Mouse (Mus musculus) MEL (cell line): ENCODE measurements around the gene Vps9d1.

Experiments
- CTCF ChIP-seq, 3 experiments: IDR thresholded peaks in 2 of 3; conservative IDR thresholded peaks in 1 of 3; 2 replicates each; pipeline ENCODE4 v1.5.1; 2011 to 2012; ENCODE audit warnings: low read length in 3 of 3, low read depth in 2 of 3, mild to moderate bottlenecking in 2 of 3, improper control_type of control experiment in 1 of 3, inconsistent platforms in 1 of 3, mixed read lengths in 1 of 3, moderate library complexity in 1 of 3; ENCODE audit not compliant: control insufficient read depth in 1 of 3, insufficient read depth in 1 of 3, poor library complexity in 1 of 3, severe bottlenecking in 1 of 3
- EP300 ChIP-seq, 2 experiments: IDR thresholded peaks; 2 replicates each; pipeline ENCODE4 v1.6.1; 2011; ENCODE audit warnings: improper control_type of control experiment in 2 of 2, low read length in 2 of 2, low read depth in 1 of 2, mild to moderate bottlenecking in 1 of 2
- GABPA ChIP-seq: IDR thresholded peaks from 2 replicates; pipeline ENCODE4 v1.6.1; 2012; ENCODE audit warnings: low read depth, mild to moderate bottlenecking, inconsistent platforms, low read length, improper control_type of control experiment, moderate library complexity
- MXI1 ChIP-seq: IDR thresholded peaks from 2 replicates; pipeline ENCODE4 v1.6.1; 2011; ENCODE audit warnings: mild to moderate bottlenecking, low read depth, low read length, improper control_type of control experiment
- POLR2A ChIP-seq, 2 experiments: IDR thresholded peaks; 2 replicates each; pipeline ENCODE4 v1.6.1; 2011 to 2012; ENCODE audit warnings: low read length in 2 of 2, mild to moderate bottlenecking in 2 of 2, control low read depth in 1 of 2, improper control_type of control experiment in 1 of 2, low read depth in 1 of 2, moderate library complexity in 1 of 2; ENCODE audit not compliant: control insufficient read depth in 1 of 2, insufficient read depth in 1 of 2, poor library complexity in 1 of 2
- POLR2AphosphoS5 ChIP-seq: IDR thresholded peaks from 2 replicates; pipeline ENCODE4 v1.6.1; 2012; ENCODE audit warnings: low read depth, borderline replicate concordance, mild to moderate bottlenecking, inconsistent platforms, low read length, moderate library complexity, mixed read lengths
- ZKSCAN1 ChIP-seq: IDR thresholded peaks from 2 replicates; pipeline ENCODE4 v1.6.1; 2012; ENCODE audit warnings: low read depth, mild to moderate bottlenecking, inconsistent platforms, low read length, improper control_type of control experiment, moderate library complexity

DNA sequence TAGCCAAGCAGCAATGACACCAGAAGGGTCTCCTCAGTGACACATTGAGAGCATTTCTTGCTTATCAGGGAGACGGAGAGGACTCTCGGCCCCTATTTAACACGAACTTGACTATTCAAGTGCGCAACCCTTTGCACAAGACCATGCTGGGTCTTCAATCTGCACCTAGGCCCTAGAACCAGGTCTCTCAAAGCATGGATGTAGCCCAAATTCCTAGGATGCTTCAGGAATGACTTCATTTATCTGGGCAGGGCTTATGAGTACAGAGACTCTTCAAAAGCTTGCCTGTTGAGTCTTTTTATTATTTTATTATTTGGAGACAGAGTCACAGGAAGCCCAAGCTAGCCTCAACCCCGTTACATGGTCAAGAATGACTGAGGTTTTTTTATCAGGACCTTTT is 30.3 kb upstream of the Vps9d1 start:
- TF ChIP-seq GABPA (no peak), ZKSCAN1 (no peak), POLR2A (IDR thresholded peaks at IDR 0.05; ENCODE audit: control insufficient read depth in 1 of 2, insufficient read depth in 1 of 2, low read depth in 1 of 2, low read length in 2 of 2, poor library complexity in 1 of 2) (no peak), EP300 (IDR thresholded peaks at IDR 0.05; ENCODE audit: low read depth in 1 of 2, low read length in 2 of 2) (no peak), MXI1 (no peak), POLR2AphosphoS5 (no peak), CTCF (IDR thresholded peaks at IDR 0.05 in 2 of 3, conservative IDR thresholded peaks at IDR 0.05 in 1 of 3; ENCODE audit: control insufficient read depth in 1 of 3, insufficient read depth in 1 of 3, low read depth in 2 of 3, low read length in 3 of 3, poor library complexity in 1 of 3, severe bottlenecking in 1 of 3) (no peak)
